Mouse (Mus musculus) heart, postnatal 0 days (tissue): Measurements from ENCODE around the gene Oas1d.

Experiments used
- CTCF ChIP-seq: IDR thresholded peaks from 2 replicates; pipeline ENCODE4 v1.5.1; 2016; ENCODE audit warnings: antibody characterized with exemption, control low read depth, low read depth
- EP300 ChIP-seq: IDR thresholded peaks from 2 replicates; pipeline ENCODE4 v1.6.1; 2016; ENCODE audit warnings: antibody characterized with exemption, low read depth

DNA sequence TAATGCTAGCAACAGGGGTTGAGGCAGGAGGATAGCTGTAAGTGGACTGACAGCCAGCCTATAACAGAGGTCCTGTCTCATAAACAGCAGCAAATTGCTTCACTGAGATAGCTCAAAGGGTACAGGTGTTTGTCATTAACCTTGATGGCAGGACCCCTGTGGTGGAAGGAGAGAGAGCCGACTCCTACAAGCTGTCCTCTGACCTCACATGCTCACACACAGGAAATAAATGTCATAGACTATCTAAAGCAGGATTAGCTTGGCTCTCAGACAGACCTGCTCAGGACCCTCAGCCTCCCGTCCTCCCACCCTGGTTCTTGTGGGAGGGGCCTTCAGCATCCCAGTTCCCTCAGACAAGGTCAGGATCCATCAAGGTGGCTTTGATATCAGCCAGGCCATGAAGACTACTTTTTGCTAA is 22.1 kb upstream of the Oas1d start:
- TF ChIP-seq CTCF (no peak), EP300 (no peak)
